Mouse (Mus musculus) limb, embryonic 14.5 days (tissue): ENCODE data around the gene Snrnp70. TPM values are rescaled to one million over a fixed set of nuclear protein-coding genes. Genes with fewer than 3 reads are reported as not detected.

Source experiments
- ATAC-seq: fragments of 200-750 bp; cut with Nextera tagmentation; 2 replicates; pipeline ENCODE4 v1.8.0; 2017; ENCODE audit warnings: low read depth, moderate number of reproducible peaks, moderate TSS enrichment; ENCODE audit not compliant: low FRiP score
- DNase-seq: peaks from one replicate; pipeline ENCODE4 v3.0.0-alpha.2; 2015; ENCODE audit warnings: low spot score
- H3K27ac ChIP-seq: fragments of 300-500 bp; sonication (generic); replicated peaks from 2 replicates; pipeline ENCODE4 v1.5.1; 2014; ENCODE audit warnings: low read depth, mild to moderate bottlenecking, low read length, moderate library complexity, mixed read lengths
- H3K27me3 ChIP-seq: fragments of 300-500 bp; sonication (generic); 2 replicates; pipeline ENCODE4 v1.6.1; 2014; ENCODE audit warnings: low read length, mixed read lengths; ENCODE audit not compliant: control insufficient read depth, insufficient read depth
- H3K36me3 ChIP-seq: fragments of 300-500 bp; sonication (generic); 2 replicates; pipeline ENCODE4 v1.6.1; 2014; ENCODE audit warnings: mild to moderate bottlenecking, low read length, moderate library complexity, mixed read lengths; ENCODE audit not compliant: control insufficient read depth, insufficient read depth
- H3K4me1 ChIP-seq: fragments of 300-500 bp; sonication (generic); 2 replicates; pipeline ENCODE4 v1.6.1; 2014; ENCODE audit warnings: antibody characterized with exemption, low read length, mixed read lengths; ENCODE audit not compliant: control insufficient read depth, insufficient read depth
- H3K4me2 ChIP-seq: fragments of 300-500 bp; sonication (generic); replicated peaks from 2 replicates; pipeline ENCODE4 v1.6.1; 2014; ENCODE audit warnings: low read depth, mild to moderate bottlenecking, low read length, moderate library complexity; ENCODE audit not compliant: severe bottlenecking
- H3K4me3 ChIP-seq: fragments of 300-500 bp; sonication (generic); replicated peaks from 2 replicates; pipeline ENCODE4 v1.5.1; 2014; ENCODE audit warnings: low read length
- H3K9ac ChIP-seq: fragments of 300-500 bp; sonication (generic); 2 replicates; pipeline ENCODE4 v1.6.1; 2014; ENCODE audit warnings: mild to moderate bottlenecking, low read depth, low read length, moderate library complexity; ENCODE audit not compliant: severe bottlenecking
- H3K9me3 ChIP-seq: fragments of 300-500 bp; sonication (generic); 2 replicates; pipeline ENCODE4 v1.6.1; 2016; ENCODE audit warnings: low read length; ENCODE audit not compliant: control insufficient read depth
- POLR2A ChIP-seq: fragments of 200-500 bp; IDR thresholded peaks from 2 replicates; pipeline ENCODE4 v1.8.0; 2012; ENCODE audit warnings: inconsistent platforms, mild to moderate bottlenecking, moderate library complexity, borderline replicate concordance; ENCODE audit not compliant: insufficient read depth, insufficient read length; ENCODE audit errors: extremely low read depth
- WGBS: fragments of 180-500 bp; shearing (Covaris S2); extraction: QIAGEN DNeasy Blood & Tissue Kit; methylation state at CpG from one replicate; pipeline ENCODE4 v1.1.7; 2014; 5-methylcytosine and 5-hydroxymethylcytosine counted together
- polyA plus RNA-seq, 2 experiments: library from polyadenylated mRNA; depleted of rRNA in 1 of 2; stranded (reverse) in 1 of 2; unstranded in 1 of 2; fragments of >200 nt; fragmentation: Nextera tagmentation in 1 of 2; extraction: Ambion mirVana in 1 of 2; gene quantifications; 2 replicates each; pipeline versions ENCODE4 v1.2.1 to v1.2.3; 2012 to 2014

The Snrnp70 gene
- polyA plus RNA-seq, 2 experiments: 69.7 to 694 TPM

- TF ChIP-seq POLR2A: no peak
- ATAC-seq (no peak), DNase-seq (no peak)
- no peak overlapping the region for H3K4me2 ChIP-seq
- H3K27ac ChIP-seq: no peak overlapping the region
- no peaks in the 10 kb centered on the region for H3K9me3 ChIP-seq
- H3K36me3 ChIP-seq: no peaks in the 10 kb centered on the region
- H3K4me1 ChIP-seq: peaks cover 48% of the 10 kb centered on the region
- H3K27me3 ChIP-seq: no peaks in the 10 kb centered on the region
- H3K9ac ChIP-seq: no peak overlapping the region
- WGBS: 27% methylated on average over 4 of the region's 4 CpGs
- H3K4me3 ChIP-seq: no peak overlapping the region
These were observed 58.1 kb downstream of the Snrnp70 start for GRCm38 (mm10) chr7:45337469-45337868.

DNA sequence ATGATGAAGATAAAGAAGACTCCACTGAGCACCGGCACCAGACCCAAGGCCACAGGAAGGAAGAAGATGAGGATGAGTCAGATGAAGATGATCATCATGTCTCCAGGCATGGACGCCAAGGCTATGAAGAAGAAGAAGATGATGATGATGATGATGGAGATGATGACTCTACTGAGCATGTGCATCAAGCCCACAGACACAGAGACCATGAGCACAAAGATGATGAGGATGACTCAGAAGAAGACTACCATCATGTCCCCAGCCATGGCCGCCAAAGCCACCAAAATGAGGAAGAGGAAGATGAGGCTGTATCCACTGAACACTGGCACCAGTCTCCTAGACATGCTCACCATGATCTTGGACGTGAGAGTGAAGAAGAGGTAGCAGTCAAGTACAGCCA lies 59.2 kb downstream of the Snrnp70 start:
- ATAC-seq: no peak
- no peak overlapping the region for H3K27ac ChIP-seq
- H3K4me2 ChIP-seq: no peak overlapping the region
- H3K4me1 ChIP-seq: peaks cover 51% of the 10 kb centered on the region
- H3K27me3 ChIP-seq: no peaks in the 10 kb centered on the region
- no peaks in the 10 kb centered on the region for H3K9me3 ChIP-seq
- TF ChIP-seq POLR2A: no peak
- no peaks in the 10 kb centered on the region for H3K36me3 ChIP-seq
- WGBS: 85% methylated on average over 4 of the region's 4 CpGs
- no peak overlapping the region for H3K4me3 ChIP-seq
- no peak overlapping the region for H3K9ac ChIP-seq
- no peak for DNase-seq

DNA sequence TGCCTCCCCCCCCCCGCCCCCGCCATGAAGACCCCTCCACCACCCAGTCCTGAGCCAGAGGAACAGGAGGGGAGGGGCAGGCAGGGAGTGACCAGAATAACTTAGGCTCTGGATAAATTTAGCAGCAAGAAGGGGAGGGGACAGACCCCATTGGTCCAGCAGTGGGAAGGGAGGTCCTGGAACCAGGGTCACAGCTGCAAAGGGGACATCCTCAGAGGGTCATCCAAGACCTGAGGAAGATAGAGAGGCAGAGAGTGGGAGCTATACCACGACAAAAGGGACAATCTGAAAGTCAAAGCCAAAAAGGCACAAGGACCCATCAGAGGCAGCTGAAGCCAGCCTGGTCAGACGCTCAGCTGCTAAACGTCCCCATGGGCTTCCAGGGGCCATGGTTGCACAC lies 60.5 kb downstream of the Snrnp70 start, which contains the start of gene Hrc:
Hrc (plus strand) TSS at position 235 of the 400 bp plus-strand sequence.
- Histone ChIP-seq H3K27me3 (no peaks in the 10 kb centered on the region), H3K9ac (peak within 1 kb of the TSS; percentile 70; the same call in 1 of the 2 replicates), H3K4me3 (peak within 1 kb of the TSS; percentile 77), H3K4me1 (peaks cover 40% of the 10 kb centered on the region), H3K27ac (peak within 1 kb of the TSS; percentile 2; the same call in 1 of the 2 replicates), H3K9me3 (no peaks in the 10 kb centered on the region), H3K36me3 (no peaks in the 10 kb centered on the region), H3K4me2 (peak within 1 kb of the TSS; percentile 86)
- whole genome bisulfite sequencing: 28% methylated on average over 5 of the region's 5 CpGs
- no peak for TF ChIP-seq POLR2A
- ATAC-seq (peak; percentile 14; the same call in 1 of the 2 replicates), DNase-seq (peak; percentile 12)

DNA sequence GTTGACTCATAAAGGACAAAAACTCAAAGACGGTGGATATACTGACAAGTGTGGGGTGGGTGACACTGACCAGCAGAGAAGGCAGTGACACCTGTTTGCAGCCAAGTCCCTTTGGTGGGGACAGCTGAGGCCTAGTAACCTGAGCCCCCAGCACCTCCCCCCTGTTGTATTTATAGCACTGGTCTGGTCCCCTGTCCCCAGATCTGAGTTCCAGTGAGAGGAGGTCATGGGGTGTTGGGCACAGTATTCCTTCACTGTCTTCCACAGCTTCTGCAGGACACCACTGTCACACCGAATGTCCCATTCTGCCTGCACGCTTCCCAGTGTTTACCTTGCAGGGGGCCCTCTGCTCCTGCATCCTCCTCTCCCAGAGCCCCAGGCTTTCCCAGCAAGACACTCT lies 60.9 kb downstream of the Snrnp70 start:
- no peak overlapping the region for H3K4me2 ChIP-seq
- 0 out of 2 replicates have a peak overlapping the region, but pooled peaks have one; percentile 2 for H3K27ac ChIP-seq
- DNase-seq: peak; percentile 49

GRCm38 (mm10) chr7:45333431-45333982 lies 62.0 kb downstream of the Snrnp70 start, which contains the start of gene Trpm4:
Gene Trpm4, minus strand, starts transcription at chr7:45333780.
- peaks cover 30% of the 10 kb centered on the region for H3K4me1 ChIP-seq
- H3K27me3 ChIP-seq: no peaks in the 10 kb centered on the region
- 3% methylated on average over 35 of the region's 38 CpGs for WGBS
- no peaks in the 10 kb centered on the region for H3K36me3 ChIP-seq
- DNase-seq (peak; percentile 88), ATAC-seq (peak; percentile 84)
- H3K9me3 ChIP-seq: no peaks in the 10 kb centered on the region
- peak within 1 kb of the TSS; percentile 79 for H3K27ac ChIP-seq
- H3K4me2 ChIP-seq: peak within 1 kb of the TSS; percentile 86
- TF ChIP-seq POLR2A: peak; percentile 76; the same call in 1 of the 2 replicates
- peak within 1 kb of the TSS; percentile 77 for H3K4me3 ChIP-seq
- H3K9ac ChIP-seq: peak within 1 kb of the TSS; percentile 70

More for the DNA sequence above, 60.9 kb downstream of the Snrnp70 start:
- H3K9me3 ChIP-seq: no peaks in the 10 kb centered on the region
- peaks cover 37% of the 10 kb centered on the region for H3K4me1 ChIP-seq
- no peak overlapping the region for H3K9ac ChIP-seq
- no peaks in the 10 kb centered on the region for H3K36me3 ChIP-seq
- WGBS: 27% methylated on average over 3 of the region's 3 CpGs
- no peaks in the 10 kb centered on the region for H3K27me3 ChIP-seq
- no peak for TF ChIP-seq POLR2A
- no peak overlapping the region for H3K4me3 ChIP-seq
- peak; percentile 21; the same call in 1 of the 2 replicates for ATAC-seq
